Mouse (Mus musculus) right cerebral cortex, postnatal 36 days (tissue): ENCODE measurements at regions not wholly inside any gene's neighbourhood (a gene's known extent, or its start where the extent isn't known, plus 50 kb on each side); places are given as distances from the start of the nearest gene placed in this dataset.

ENCODE experiments used
- DNase-seq, 2 experiments: peaks; one replicate each; pipeline ENCODE4 v3.0.0; 2022; ENCODE audit warnings: low spot score in 2 of 2, mixed read lengths in 1 of 2

DNA sequence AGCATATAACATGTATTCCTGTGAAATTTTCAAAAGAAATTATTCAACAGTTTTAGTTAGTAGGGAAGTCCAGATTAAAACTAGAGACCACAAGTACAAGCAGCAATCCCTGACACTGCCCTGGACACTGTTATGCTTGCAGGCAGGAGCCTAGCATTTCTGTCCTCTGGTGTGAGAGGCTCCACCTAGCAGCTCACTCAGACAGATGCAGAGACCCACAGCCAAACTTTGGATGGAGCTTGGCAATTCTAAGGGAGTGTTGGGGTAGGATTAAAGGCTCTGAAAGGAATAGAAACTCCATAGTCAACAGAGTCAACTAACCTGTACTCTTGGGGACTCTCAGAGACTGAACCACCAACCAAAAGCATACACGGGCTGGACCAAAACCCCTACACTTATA is 509.8 kb downstream of the Flrt2 start:
- DNase-seq: no peak

DNA sequence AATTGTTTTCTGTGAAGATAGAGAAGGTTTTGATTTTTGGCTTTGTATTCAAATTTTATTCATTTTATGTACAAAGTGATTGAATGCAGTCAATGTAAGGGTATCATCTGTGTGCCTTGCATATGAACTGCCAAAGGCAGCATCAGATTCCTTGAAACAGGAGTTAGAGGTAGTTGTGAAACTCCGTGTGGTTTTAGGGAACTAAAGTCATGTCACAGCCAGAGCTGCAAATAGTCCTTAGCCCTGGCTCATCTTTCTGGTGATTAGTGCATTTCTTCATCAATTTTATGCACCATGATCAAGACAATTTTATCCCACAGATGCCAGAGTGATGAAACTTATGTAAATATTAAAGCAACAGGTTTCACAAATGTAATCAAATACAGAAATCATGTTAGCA is 534.4 kb downstream of the Flrt2 start:
- DNase-seq: no peak

- DNase-seq: no peak
These were observed 536.7 kb downstream of the Flrt2 start for GRCm38 (mm10) chr12:96228714-96229113.

DNA sequence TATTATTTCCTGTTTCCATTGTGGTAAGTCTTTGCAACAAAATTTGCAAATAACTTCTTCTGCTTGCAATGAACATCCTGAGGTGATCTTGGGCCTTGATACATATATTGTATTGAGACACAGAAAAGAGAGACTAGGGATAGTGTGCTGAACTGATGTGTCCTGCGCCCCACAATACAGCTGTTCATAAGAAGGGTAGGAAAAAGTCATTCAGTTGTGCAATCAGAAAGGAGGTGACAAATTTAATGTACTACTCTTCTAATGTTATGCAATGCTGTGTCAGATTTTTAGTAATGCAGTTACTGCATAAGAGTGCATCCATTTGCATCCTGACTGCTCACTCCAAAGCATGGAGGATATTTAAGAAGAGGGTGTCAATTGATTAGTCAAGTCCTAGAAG is 543.5 kb downstream of the Flrt2 start:
- no peak for DNase-seq

DNA sequence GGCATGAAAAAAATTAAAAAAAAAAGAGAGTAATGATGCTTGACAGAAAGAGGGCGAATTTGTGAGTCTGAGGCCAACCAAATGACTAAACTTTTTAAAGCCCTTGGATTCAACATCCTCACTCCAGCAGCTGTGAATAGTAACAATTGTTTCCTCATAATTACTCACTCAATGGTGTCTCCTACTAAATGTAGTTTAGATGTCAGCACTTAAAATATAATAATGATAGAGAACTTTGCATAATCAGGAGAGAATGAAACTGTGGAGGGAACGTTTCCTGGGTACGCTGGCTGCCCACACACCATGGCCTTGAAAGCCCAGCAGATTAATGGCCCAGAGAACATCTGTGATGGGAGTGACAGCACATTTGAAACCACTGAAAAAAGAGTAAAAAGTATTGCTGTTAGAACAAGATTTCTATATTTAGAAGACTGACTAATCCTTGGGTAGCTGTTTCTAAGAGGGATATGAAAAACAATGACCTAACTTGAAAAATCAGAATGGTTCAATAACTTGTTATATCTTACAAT is 544.0 kb downstream of the Flrt2 start:
- no peak for DNase-seq

DNA sequence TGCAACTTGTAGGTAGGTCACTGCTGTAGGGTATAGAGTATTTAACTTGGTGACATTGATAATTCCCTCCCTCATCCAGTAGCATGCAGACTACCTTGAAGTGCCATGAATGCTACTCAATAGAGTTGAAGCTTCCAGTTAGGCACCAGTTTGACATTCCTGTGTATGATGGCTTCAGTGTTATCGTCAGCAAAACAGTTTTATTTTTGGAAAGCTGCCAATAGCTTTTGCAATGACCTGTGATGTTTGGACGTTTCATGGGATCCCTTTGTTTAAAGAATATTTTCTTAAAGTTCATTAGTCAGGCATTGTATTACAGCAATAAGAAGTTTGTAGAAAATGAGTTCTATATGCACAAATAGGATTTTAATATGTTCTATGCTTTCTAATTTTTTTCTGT is 547.6 kb downstream of the Flrt2 start:
- no peak for DNase-seq

DNA sequence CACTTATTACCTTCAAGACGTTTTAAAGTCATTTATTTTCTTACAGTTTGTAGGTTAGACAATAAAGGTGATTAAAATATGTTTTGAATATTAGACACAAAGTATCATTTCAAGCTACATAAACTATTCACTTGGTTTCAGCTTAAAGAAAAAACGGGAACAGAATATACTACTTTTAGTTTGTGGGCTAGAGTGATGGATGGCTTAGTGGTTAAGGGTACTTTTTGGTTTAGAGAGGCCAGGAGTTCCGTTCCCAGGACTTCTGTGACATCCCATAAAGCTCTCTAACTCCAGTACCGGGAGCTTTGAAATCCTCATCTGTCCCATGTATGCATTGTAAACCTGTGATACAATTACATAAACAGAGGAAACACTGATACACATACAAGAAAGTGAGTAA is 570.0 kb downstream of the Flrt2 start:
- DNase-seq: no peak

GRCm38 (mm10) chr12:96275894-96276293 is 583.9 kb downstream of the Flrt2 start:
- DNase-seq: no peak

GRCm38 (mm10) chr12:96311137-96311536 is 619.1 kb downstream of the Flrt2 start:
- peak in 1 of 2 experiments; percentile 7 for DNase-seq

DNA sequence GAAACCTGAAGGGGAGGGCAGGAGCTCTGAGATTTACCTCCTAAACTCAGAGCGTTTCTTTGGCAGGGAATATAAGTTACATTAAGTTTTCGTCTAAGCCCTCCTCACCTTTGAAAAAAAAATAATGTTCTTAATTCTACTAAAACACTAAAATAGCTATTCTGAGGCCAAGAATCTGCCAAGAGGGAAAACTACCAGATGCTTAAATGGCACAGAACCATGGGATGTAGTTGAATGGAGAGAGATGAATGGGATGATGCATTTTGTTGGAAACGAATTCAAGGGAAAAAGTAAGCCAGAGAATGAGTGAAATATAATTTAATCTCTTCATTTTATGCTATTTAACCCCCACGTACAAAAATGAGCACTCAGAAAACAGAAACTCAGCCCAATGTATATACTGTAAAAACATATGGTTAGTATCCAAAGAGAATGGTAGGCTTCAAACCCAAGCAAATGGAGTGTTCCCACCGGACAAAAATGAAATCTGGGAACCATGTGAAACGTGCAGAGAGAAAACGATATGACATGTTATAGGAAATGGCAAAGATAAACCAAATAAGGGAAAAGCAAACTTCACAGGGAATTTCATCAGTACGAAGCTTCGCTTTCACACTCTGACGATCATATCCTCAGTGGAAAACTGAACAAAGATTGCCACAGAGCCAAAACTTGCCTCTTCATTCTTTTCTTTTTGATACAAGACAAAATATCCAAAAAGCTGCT is 631.2 kb downstream of the Flrt2 start:
- no peak for DNase-seq

DNA sequence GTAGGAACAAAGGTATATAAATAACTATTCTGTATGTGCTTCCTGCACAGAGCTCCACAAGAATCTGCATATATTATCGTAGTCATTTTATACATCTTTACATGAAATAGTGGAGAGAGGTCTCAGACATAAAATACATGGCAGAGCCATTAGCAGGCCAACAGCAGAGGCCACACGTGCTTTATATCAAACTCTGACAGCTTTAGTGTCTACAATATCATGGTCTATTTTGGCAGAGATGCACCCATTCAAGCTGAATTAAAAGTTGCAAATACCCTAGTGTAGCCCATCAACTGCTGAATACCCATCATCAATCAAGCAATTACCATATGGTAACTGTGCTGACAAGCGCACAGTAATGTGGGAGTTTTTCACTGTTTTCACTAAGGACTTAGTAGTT is 659.1 kb downstream of the Flrt2 start:
- DNase-seq: no peak

DNA sequence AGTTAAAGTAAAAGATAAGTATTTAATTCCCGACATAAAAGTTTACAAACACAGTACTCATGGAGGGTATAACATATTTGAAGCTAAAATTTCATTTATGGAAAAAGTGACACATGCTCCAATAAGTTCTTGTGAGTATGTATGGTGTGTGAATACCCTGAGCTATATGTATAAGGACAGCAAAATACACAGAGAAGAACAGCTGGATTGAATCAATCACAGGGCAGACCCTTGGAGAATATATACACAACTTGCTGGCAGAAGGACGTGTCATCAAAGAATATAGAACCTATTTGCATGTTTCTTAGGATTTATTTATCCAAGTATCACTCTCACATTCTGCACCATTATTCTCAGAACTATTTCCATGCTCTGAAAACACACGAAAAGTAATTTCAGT is 686.9 kb downstream of the Flrt2 start:
- DNase-seq: no peak

DNA sequence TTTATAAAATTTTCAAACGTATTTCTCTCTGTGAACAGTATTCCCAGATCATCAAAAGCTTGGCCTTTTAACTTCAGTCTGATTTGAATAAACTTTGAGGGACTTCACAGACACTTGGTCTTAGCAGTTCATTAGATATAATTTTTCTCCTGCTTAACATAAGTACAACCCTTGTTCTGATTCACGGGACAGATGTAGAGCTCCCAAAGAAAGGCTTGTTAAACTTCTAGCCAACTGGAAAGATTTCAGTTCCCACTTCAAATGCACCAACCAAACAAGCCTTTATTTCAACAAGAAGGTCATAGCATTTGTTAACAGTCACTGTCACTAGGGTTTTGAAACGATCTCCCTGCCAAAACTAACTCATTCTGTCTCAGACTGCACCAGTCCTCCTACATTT is 727.1 kb downstream of the Flrt2 start:
- DNase-seq: no peak

GRCm38 (mm10) chr12:96419567-96419966 is 727.5 kb downstream of the Flrt2 start:
- no peak for DNase-seq

GRCm38 (mm10) chr12:96427589-96427988 is 735.6 kb downstream of the Flrt2 start:
- no peak for DNase-seq

DNA sequence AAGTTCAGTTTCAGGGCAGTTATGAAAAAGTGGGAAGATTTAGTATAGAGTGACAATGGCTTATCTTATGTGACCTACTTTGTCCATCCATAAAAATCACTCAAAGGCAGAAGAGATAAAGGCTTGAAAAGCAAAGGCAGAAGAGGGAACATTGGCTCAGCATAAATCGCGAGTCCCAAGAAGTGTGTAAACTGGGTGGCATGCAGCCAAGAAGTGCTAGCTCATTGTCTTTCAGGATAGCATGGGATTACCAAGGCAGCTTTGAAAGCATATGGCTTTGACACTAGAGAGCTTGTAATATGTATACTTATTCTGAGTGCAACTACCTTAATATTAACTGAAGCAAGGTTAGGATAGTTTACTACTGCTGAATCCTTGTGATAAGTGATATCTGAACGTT is 750.5 kb downstream of the Flrt2 start:
- no peak for DNase-seq

DNA sequence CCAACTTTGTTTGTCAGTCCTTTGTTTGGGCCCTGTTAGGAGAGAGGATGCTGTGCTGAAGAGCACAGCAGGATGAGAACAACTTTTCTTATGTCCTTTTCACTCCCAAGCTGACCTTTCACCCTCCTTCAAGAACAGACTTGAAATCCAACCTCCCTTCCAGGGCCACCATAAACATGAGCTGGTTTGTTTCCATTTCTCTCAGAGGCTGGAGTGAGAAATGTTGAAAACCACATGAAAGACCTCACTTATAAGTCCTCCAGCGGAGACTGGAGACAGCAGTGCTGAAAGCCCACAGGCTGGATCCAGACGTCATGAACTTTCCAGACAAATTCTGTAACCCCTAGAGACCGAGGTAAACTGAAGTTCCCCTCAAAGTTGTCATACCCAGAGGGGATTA is 761.3 kb downstream of the Flrt2 start:
- no peak for DNase-seq

DNA sequence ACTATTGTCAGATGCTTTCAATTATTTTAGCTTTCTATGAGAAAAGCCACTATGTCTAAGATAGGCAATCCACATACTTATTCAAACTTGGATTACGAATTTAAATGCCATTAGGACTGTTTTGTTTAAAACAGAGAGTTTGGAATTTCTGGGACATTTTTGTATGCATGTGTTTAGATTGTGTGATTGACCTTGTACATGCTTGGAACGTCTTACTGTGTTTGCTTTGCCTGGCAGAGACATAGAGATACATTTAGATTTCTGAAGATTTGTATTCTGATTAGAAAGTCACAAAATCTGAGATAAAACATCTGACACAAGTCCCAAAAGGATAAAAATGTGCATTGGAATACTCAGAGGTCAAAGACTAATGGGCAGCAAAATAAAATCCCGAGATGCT is 784.3 kb downstream of the Flrt2 start:
- DNase-seq: no peak

DNA sequence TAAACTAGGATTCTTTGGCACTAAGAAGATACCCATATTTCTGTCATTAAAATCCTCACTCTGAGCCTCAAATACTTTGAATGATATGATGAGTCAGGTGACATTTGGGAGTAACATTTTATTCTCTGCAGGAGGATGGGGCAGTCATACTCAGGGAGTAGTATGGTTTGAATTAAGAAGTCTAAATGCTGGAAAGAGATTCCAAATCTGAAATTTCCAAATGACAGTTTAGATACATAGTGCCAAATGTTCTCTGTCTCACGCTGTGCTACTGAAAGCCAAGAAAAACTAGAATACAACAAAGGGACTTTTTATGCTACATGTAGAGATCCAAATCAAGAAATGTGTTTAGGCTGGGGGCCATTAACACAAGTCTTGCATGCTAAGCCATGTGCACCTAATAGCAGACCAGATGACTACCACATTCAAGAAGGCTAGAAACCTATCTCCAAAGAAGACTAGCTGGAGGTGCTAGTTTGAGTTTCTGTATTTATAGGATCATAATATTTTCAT is 796.5 kb downstream of the Flrt2 start:
- DNase-seq: no peak

- no peak for DNase-seq
These were observed 817.6 kb downstream of the Flrt2 start for GRCm38 (mm10) chr12:96509658-96510057.

DNA sequence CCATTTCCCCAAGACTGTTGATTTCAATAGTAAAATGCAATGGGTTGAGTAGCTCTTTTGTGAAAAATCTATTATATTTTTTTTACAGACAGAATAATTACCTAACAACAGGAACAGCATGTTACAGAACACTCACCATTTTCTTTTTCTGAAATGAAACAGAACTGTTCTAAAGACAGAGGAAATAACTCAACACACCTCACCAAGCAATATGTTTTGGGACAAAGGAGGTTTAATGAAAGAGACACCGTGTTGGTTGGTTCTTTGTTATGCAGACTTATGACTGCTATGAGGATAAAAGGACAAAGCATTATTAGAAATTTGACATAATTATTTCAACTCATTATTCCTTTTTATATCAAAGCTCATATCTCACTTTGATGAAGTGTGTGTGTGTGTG is 866.8 kb downstream of the Flrt2 start:
- no peak for DNase-seq

DNA sequence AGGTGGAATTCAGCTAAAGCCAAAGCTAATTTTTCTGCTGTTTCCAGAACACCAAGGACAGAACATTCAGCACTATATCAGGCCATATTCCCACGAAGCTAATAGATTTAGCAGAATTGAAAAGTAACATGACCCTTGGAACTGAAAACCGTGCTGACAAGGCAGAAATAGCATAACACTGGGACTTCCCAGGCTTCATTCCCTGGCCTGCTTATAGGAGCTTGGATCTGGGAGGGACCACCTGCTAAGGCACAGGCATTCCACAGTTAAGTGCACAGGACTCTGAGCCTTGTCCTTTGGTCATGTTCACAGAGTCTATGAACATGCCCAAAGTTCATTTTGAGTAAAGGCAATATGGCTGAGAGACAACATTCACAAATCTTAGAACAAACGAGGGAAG is 902.8 kb downstream of the Flrt2 start:
- DNase-seq: no peak

DNA sequence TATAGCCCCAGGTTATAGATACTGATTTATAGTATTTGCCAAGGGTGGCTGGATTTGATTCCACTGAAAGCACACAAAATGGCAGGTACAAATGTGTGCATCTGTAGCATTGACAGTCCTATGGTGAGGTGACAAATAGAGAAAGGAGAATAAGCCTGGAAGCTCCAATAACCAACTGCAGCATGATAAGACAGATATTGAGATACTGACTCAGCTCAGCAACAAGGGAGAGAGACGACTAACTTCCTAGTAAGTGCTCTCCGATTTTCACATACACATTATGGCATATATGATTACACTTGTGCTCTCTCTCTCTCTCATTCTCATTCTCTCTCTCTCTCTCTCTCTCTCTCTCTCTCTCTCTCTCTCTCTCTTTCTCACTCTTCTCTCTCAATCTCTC is 923.1 kb downstream of the Flrt2 start:
- DNase-seq: no peak

DNA sequence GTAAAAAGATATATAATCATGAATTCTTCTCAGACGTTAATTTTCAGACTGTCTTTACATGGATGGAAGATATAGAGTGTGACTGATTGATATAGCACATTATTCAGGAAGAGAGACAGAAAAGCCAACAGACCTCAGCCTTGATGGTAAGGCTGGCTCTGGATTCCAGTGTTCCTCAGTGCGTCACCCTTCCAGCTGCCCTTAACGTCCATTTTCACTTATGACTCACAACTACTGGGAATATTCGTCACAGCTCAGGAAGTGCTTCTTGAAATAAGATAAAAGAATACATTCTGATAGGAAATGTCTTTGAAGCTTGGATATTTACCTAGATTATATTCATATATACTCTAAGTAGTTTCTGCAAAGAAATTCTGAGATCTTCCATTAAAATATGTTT is 923.8 kb downstream of the Flrt2 start:
- no peak for DNase-seq
